Mouse (Mus musculus) kidney, embryonic 14.5 days (tissue): Measurements from ENCODE around the gene R3hcc1l. TPM values are rescaled to one million over a fixed set of nuclear protein-coding genes. Genes with fewer than 3 reads are reported as not detected.

Experiments
- ATAC-seq: fragments of 200-750 bp; cut with Nextera tagmentation; 2 replicates; pipeline ENCODE4 v1.8.0; 2017; ENCODE audit warnings: moderate number of reproducible peaks, mild to moderate bottlenecking, moderate TSS enrichment, moderate library complexity; ENCODE audit not compliant: low FRiP score, low TSS enrichment
- H3K27ac ChIP-seq: fragments of 300-500 bp; sonication (generic); 2 replicates; pipeline ENCODE4 v1.5.1; 2014; ENCODE audit warnings: low read depth, mild to moderate bottlenecking, low read length, moderate library complexity, mixed read lengths
- H3K27me3 ChIP-seq: fragments of 300-500 bp; sonication (generic); 2 replicates; pipeline ENCODE4 v1.6.1; 2014; ENCODE audit warnings: mild to moderate bottlenecking, low read length; ENCODE audit not compliant: control insufficient read depth, insufficient read depth
- H3K36me3 ChIP-seq: fragments of 300-500 bp; sonication (generic); 2 replicates; pipeline ENCODE4 v1.6.1; 2014; ENCODE audit warnings: low read length, mixed read lengths; ENCODE audit not compliant: control insufficient read depth, insufficient read depth
- H3K4me1 ChIP-seq: fragments of 300-500 bp; sonication (generic); 2 replicates; pipeline ENCODE4 v1.6.1; 2014; ENCODE audit warnings: low read length, mixed read lengths; ENCODE audit not compliant: control insufficient read depth, insufficient read depth
- H3K4me2 ChIP-seq: fragments of 300-500 bp; sonication (generic); replicated peaks from 2 replicates; pipeline ENCODE4 v1.6.1; 2014; ENCODE audit warnings: low read depth, mild to moderate bottlenecking, low read length
- H3K4me3 ChIP-seq: fragments of 300-500 bp; sonication (generic); 2 replicates; pipeline ENCODE4 v1.5.1; 2014; ENCODE audit warnings: mild to moderate bottlenecking, low read length
- H3K9ac ChIP-seq: fragments of 300-500 bp; sonication (generic); 2 replicates; pipeline ENCODE4 v1.6.1; 2014; ENCODE audit warnings: low read depth, mild to moderate bottlenecking, low read length, moderate library complexity
- H3K9me3 ChIP-seq: fragments of 300-500 bp; sonication (generic); 2 replicates; pipeline ENCODE4 v1.6.1; 2016; ENCODE audit warnings: low read length; ENCODE audit not compliant: control insufficient read depth
- WGBS: fragments of 180-500 bp; shearing (Covaris S2); extraction: QIAGEN DNeasy Blood & Tissue Kit; methylation state at CpG from one replicate; pipeline ENCODE4 v1.1.7; 2014; 5-methylcytosine and 5-hydroxymethylcytosine counted together
- polyA plus RNA-seq: library from polyadenylated mRNA; unstranded; fragments of >200 nt; fragmentation: Nextera tagmentation; extraction: Ambion mirVana; gene quantifications from 2 replicates; pipeline ENCODE4 v1.2.1, GENCODE M21; 2014

The R3hcc1l gene
- polyA plus RNA-seq, 1 experiment from 2014 or later, result 22.7 TPM

- H3K27ac ChIP-seq, result no peak overlapping the region
- no peak overlapping the region for H3K4me3 ChIP-seq
- no peak overlapping the region for H3K4me2 ChIP-seq
- H3K9ac ChIP-seq, result no peak overlapping the region
- no peaks in the 10 kb centered on the region for H3K27me3 ChIP-seq
- no peaks in the 10 kb centered on the region for H3K9me3 ChIP-seq
- no peaks in the 10 kb centered on the region for H3K4me1 ChIP-seq
- WGBS, result 88% methylated on average over 9 of the region's 9 CpGs
- ATAC-seq, result no peak
- H3K36me3 ChIP-seq, result no peaks in the 10 kb centered on the region
These were observed 8.9 kb upstream of the R3hcc1l start for GRCm38 (mm10) chr19:42509625-42510024.

GRCm38 (mm10) chr19:42510276-42511171 lies 8.0 kb upstream of the R3hcc1l start:
- Histone ChIP-seq H3K4me1 (no peaks in the 10 kb centered on the region), H3K9me3 (no peaks in the 10 kb centered on the region), H3K4me2 (no peak overlapping the region), H3K36me3 (no peaks in the 10 kb centered on the region), H3K4me3 (no peak overlapping the region), H3K9ac (no peak overlapping the region), H3K27ac (no peak overlapping the region), H3K27me3 (no peaks in the 10 kb centered on the region)
- WGBS, result 58% methylated on average over 16 of the region's 16 CpGs
- ATAC-seq, result no peak

DNA sequence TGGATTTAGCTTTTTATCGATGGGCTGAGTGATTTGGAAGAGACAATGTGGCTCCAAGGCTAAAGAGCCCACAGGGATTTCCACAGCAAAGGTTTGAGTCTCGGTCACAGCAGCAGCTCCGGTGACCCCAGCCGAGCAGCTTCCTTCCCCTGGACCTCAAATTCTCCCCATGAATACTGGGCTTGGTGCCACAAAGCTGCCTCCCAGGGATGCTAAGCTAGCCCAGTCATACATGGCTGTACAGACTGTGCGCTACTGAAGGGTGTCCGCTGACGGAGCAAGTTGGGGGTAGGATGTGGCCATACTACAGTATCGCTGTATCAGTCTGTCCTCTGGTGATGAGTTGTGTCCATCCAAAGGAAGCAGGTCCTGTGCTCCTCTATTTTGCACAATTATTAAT lies 2.9 kb upstream of the R3hcc1l start:
- Histone ChIP-seq H3K4me1 (peaks cover 7% of the 10 kb centered on the region), H3K9ac (no peak overlapping the region), H3K36me3 (no peaks in the 10 kb centered on the region), H3K4me2 (no peak overlapping the region), H3K27me3 (no peaks in the 10 kb centered on the region), H3K27ac (no peak overlapping the region), H3K9me3 (no peaks in the 10 kb centered on the region), H3K4me3 (no peak overlapping the region)
- 88% methylated on average over 8 of the region's 8 CpGs for WGBS
- ATAC-seq, result no peak

DNA sequence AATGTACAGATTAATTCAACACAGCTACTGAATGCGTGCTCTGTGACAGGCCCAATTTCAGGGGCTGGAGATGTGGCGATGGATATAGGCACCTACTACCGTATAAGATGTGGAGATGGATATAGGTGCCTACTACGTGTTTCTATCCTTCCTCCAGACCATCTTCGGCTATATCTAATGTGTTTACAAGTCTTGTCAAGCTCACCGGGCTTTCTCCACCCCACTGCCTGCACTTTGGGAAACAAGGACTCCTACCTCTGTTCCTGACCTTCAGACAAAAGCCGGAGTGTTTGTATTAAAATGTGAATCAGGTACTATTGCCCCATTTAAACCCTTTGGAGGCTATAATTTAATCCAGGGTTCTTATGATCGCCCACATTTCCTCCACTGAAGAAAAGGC lies 2.4 kb upstream of the R3hcc1l start:
- no peak overlapping the region for H3K4me2 ChIP-seq
- no peaks in the 10 kb centered on the region for H3K9me3 ChIP-seq
- no peak overlapping the region for H3K4me3 ChIP-seq
- no peaks in the 10 kb centered on the region for H3K27me3 ChIP-seq
- peaks cover 7% of the 10 kb centered on the region for H3K4me1 ChIP-seq
- no peak overlapping the region for H3K9ac ChIP-seq
- no peaks in the 10 kb centered on the region for H3K36me3 ChIP-seq
- ATAC-seq, result no peak
- WGBS, result 93% methylated on average over 8 of the region's 8 CpGs
- H3K27ac ChIP-seq, result no peak overlapping the region

DNA sequence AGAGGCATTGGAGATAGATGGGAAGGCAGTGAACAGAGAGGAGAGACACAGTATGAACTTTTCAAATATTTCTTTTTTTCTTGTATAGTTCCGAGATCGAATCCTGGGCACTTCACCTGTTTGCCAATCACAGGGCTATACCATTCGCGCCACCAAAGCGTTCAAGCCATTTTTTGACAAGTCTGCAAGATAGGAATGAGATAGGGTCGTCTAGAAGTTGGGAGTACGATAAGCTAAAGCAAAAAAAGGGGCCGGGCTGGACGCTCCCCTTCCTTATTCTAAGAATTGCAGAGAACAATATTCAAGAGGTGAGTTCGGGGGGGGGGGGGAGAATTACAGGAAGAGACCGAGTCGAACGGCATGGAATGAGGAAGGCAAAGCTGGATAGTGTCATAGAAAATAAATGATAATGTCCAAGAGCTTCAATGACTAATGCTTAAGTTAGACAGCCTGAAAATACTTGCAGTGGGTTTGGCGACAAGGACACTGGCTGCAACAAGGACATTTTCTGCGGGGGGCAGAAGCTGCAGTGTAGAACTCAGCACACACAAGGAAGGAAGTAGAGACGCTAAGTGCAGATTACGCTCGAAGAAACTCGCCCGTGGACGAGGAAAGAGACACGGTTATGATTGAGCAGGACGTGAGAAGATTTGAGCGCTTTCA lies 471 bp upstream of the R3hcc1l start:
- no peak for ATAC-seq
- H3K27me3 ChIP-seq, result no peaks in the 10 kb centered on the region
- H3K27ac ChIP-seq, result no peak overlapping the region
- peak overlapping the region; percentile 50 for H3K4me2 ChIP-seq
- peaks cover 7% of the 10 kb centered on the region for H3K4me1 ChIP-seq
- no peaks in the 10 kb centered on the region for H3K9me3 ChIP-seq
- no peaks in the 10 kb centered on the region for H3K36me3 ChIP-seq
- 27% methylated on average over 24 of the region's 24 CpGs for WGBS
- peak overlapping the region; percentile 84 for H3K4me3 ChIP-seq
- H3K9ac ChIP-seq, result peak overlapping the region; percentile 85; the same call in 1 of the 2 replicates

DNA sequence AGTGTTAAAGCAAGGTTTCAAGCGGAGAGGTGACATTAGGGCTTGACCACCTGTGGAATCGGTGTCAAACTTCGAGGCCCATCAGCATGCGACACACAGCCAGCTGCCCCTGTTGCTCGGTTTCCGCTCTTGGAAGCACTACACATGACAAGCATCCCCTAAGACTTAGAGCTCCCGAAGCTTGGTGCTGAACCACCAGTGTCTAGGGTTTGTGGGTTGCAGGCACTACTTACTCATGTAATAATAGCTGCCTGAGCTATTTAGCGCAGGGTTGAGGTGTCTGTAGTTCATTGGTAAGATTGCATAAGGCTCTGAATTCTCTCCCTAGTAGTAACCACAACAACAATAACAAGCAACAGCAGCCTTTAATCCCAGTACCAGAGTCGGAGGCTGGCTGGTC lies 1.2 kb downstream of the R3hcc1l start:
- 54% methylated on average over 9 of the region's 9 CpGs for WGBS

DNA sequence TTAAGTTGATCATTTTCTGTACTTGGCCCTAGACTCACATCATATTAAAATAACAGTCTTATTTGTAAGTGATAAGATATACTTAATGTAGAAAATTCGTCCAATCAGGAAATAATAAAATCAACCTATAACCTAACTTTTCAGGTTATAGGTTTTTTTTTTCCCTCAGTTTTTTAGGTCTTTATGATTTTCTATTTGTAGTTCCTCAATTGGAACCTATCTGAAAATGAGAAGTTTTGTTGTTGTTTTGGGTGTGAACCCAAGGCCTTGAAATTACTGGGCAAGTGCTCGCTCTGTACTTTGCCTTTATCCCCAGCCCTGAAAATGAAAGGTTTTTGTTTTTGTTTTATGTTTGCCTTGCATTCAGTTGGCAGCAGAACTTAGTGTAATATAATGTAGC lies 6.1 kb downstream of the R3hcc1l start:
- no peak overlapping the region for H3K9ac ChIP-seq
- ATAC-seq, result no peak
- 97% methylated on average over 2 of the region's 2 CpGs for WGBS
- no peak overlapping the region for H3K4me3 ChIP-seq
- H3K36me3 ChIP-seq, result no peaks in the 10 kb centered on the region
- H3K27ac ChIP-seq, result no peak overlapping the region
- peaks cover 3% of the 10 kb centered on the region for H3K4me1 ChIP-seq
- H3K27me3 ChIP-seq, result no peaks in the 10 kb centered on the region
- no peak overlapping the region for H3K4me2 ChIP-seq
- no peaks in the 10 kb centered on the region for H3K9me3 ChIP-seq

More for the DNA sequence above, 1.2 kb downstream of the R3hcc1l start:
- no peaks in the 10 kb centered on the region for H3K27me3 ChIP-seq
- peaks cover 7% of the 10 kb centered on the region for H3K4me1 ChIP-seq
- H3K9me3 ChIP-seq, result no peaks in the 10 kb centered on the region
- H3K36me3 ChIP-seq, result no peaks in the 10 kb centered on the region
- H3K9ac ChIP-seq, result peak overlapping the region; percentile 85; the same call in 1 of the 2 replicates
- peak overlapping the region; percentile 50 for H3K4me2 ChIP-seq
- ATAC-seq, result no peak
- H3K4me3 ChIP-seq, result peak overlapping the region; percentile 84
- no peak overlapping the region for H3K27ac ChIP-seq

DNA sequence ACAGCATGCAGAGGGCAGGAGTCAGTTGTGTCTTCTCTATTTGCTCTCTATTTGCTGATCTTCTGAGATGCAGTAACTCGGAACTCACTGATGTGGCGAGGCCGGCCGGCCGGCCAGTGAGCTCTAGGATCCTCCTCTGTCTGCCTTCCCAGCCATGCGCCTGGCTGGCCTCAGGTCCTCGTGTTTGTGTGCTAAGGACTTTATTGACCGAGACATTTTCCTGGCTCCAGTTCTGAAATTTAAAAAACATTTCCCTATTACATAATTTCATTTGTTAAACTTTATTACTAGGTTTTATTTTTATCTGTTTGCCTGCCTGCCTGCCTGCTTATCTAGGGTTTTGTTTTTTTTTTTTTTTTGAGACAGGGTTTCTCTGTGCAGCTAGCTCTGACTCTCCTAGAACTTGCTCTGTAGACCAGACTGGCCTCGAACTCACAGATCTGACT lies 11.5 kb downstream of the R3hcc1l start:
- no peak overlapping the region for H3K4me2 ChIP-seq
- ATAC-seq, result no peak
- no peak overlapping the region for H3K9ac ChIP-seq
- no peaks in the 10 kb centered on the region for H3K4me1 ChIP-seq
- H3K27me3 ChIP-seq, result no peaks in the 10 kb centered on the region
- no peak overlapping the region for H3K27ac ChIP-seq
- no peaks in the 10 kb centered on the region for H3K9me3 ChIP-seq
- 57% methylated on average over 9 of the region's 9 CpGs for WGBS
- no peak overlapping the region for H3K4me3 ChIP-seq
- no peaks in the 10 kb centered on the region for H3K36me3 ChIP-seq

GRCm38 (mm10) chr19:42534427-42534826 lies 15.9 kb downstream of the R3hcc1l start:
- no peaks in the 10 kb centered on the region for H3K36me3 ChIP-seq
- H3K4me3 ChIP-seq, result no peak overlapping the region
- H3K9me3 ChIP-seq, result no peaks in the 10 kb centered on the region
- no peak overlapping the region for H3K9ac ChIP-seq
- no peaks in the 10 kb centered on the region for H3K4me1 ChIP-seq
- no peaks in the 10 kb centered on the region for H3K27me3 ChIP-seq
- ATAC-seq, result no peak
- H3K4me2 ChIP-seq, result no peak overlapping the region
- 78% methylated on average over 3 of the region's 3 CpGs for WGBS
- H3K27ac ChIP-seq, result no peak overlapping the region
